Mouse (Mus musculus) MEL (cell line): Measurements from ENCODE around the gene Ecpas.

Source experiments
- CTCF ChIP-seq, 3 experiments: IDR thresholded peaks in 2 of 3; conservative IDR thresholded peaks in 1 of 3; 2 replicates each; pipeline ENCODE4 v1.5.1; 2011 to 2012; ENCODE audit warnings: low read length in 3 of 3, low read depth in 2 of 3, mild to moderate bottlenecking in 2 of 3, improper control_type of control experiment in 1 of 3, inconsistent platforms in 1 of 3, mixed read lengths in 1 of 3, moderate library complexity in 1 of 3; ENCODE audit not compliant: control insufficient read depth in 1 of 3, insufficient read depth in 1 of 3, poor library complexity in 1 of 3, severe bottlenecking in 1 of 3
- E2F4 ChIP-seq: IDR thresholded peaks from 2 replicates; pipeline ENCODE4 v1.6.1; 2011; ENCODE audit warnings: low read depth, low read length, improper control_type of control experiment, borderline replicate concordance
- HCFC1 ChIP-seq: IDR thresholded peaks from 2 replicates; pipeline ENCODE4 v1.6.1; 2012; ENCODE audit warnings: low read depth, mild to moderate bottlenecking, inconsistent platforms, low read length, improper control_type of control experiment, moderate library complexity
- MXI1 ChIP-seq: IDR thresholded peaks from 2 replicates; pipeline ENCODE4 v1.6.1; 2011; ENCODE audit warnings: mild to moderate bottlenecking, low read depth, low read length, improper control_type of control experiment
- NRF1 ChIP-seq: IDR thresholded peaks from 2 replicates; pipeline ENCODE4 v1.6.1; 2014; ENCODE audit warnings: low read depth, mild to moderate bottlenecking, inconsistent platforms, low read length, improper control_type of control experiment, moderate library complexity; ENCODE audit not compliant: poor library complexity, insufficient read depth, severe bottlenecking
- POLR2A ChIP-seq, 2 experiments: IDR thresholded peaks; 2 replicates each; pipeline ENCODE4 v1.6.1; 2011 to 2012; ENCODE audit warnings: low read length in 2 of 2, mild to moderate bottlenecking in 2 of 2, control low read depth in 1 of 2, improper control_type of control experiment in 1 of 2, low read depth in 1 of 2, moderate library complexity in 1 of 2; ENCODE audit not compliant: control insufficient read depth in 1 of 2, insufficient read depth in 1 of 2, poor library complexity in 1 of 2
- TCF12 ChIP-seq: IDR thresholded peaks from 2 replicates; pipeline ENCODE4 v1.6.1; 2014; ENCODE audit warnings: low read depth, mild to moderate bottlenecking, inconsistent platforms, low read length, improper control_type of control experiment, moderate library complexity
- ZNF384 ChIP-seq: IDR thresholded peaks from 2 replicates; pipeline ENCODE4 v1.6.1; 2012; ENCODE audit warnings: low read depth, mild to moderate bottlenecking, inconsistent platforms, low read length, improper control_type of control experiment

DNA sequence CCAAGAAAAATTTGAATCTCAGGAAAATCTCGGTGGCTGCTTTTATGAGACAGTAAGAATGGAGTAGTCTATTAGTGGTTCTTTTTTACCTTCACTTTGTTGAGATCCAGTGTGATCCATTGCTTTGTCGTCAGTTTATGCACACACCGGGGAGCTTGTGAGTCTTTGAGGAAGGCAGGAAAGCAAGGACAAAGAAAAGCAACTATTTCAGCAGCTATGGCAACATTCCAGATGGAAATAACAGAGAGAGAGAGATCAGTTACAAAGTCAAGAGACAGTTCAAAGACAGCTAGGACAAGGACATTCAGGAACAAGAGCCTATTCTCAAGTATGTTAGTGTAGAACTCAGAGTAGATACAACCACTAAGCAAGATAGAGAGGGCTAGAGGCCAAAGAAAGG, 23.3 kb upstream of the Ecpas start:
- TF ChIP-seq POLR2A (IDR thresholded peaks at IDR 0.05; ENCODE audit: control insufficient read depth in 1 of 2, insufficient read depth in 1 of 2, low read depth in 1 of 2, low read length in 2 of 2, poor library complexity in 1 of 2) (no peak), CTCF (IDR thresholded peaks at IDR 0.05 in 2 of 3, conservative IDR thresholded peaks at IDR 0.05 in 1 of 3; ENCODE audit: control insufficient read depth in 1 of 3, insufficient read depth in 1 of 3, low read depth in 2 of 3, low read length in 3 of 3, poor library complexity in 1 of 3, severe bottlenecking in 1 of 3) (no peak), NRF1 (no peak), TCF12 (no peak), MXI1 (no peak), HCFC1 (no peak), ZNF384 (no peak), E2F4 (no peak)
